Mouse (Mus musculus) intestine, embryonic 15.5 days (tissue): Measurements from ENCODE around the gene Tbc1d9b. TPM values are rescaled to one million over a fixed set of nuclear protein-coding genes. Genes with fewer than 3 reads are reported as not detected.

Experiments
- ATAC-seq: fragments of 200-750 bp; cut with Nextera tagmentation; 2 replicates; pipeline ENCODE4 v1.8.0; 2017; ENCODE audit warnings: moderate TSS enrichment, moderate library complexity
- H3K27ac ChIP-seq: fragments of 300-500 bp; sonication (generic); 2 replicates; pipeline ENCODE4 v1.5.1; 2015; ENCODE audit warnings: mild to moderate bottlenecking, inconsistent platforms
- H3K27me3 ChIP-seq: fragments of 300-500 bp; sonication (generic); replicated peaks from 2 replicates; pipeline ENCODE4 v1.6.1; 2015; ENCODE audit warnings: inconsistent platforms
- H3K36me3 ChIP-seq: fragments of 300-500 bp; sonication (generic); 2 replicates; pipeline ENCODE4 v1.6.1; 2015; ENCODE audit warnings: inconsistent platforms
- H3K4me1 ChIP-seq: fragments of 300-500 bp; sonication (generic); replicated peaks from 2 replicates; pipeline ENCODE4 v1.6.1; 2015; ENCODE audit warnings: inconsistent platforms
- H3K4me2 ChIP-seq: fragments of 300-500 bp; sonication (generic); replicated peaks from 2 replicates; pipeline ENCODE4 v1.6.1; 2015; ENCODE audit warnings: mild to moderate bottlenecking, inconsistent platforms
- H3K4me3 ChIP-seq: fragments of 300-500 bp; sonication (generic); replicated peaks from 2 replicates; pipeline ENCODE4 v1.5.1; 2015; ENCODE audit warnings: inconsistent platforms
- H3K9ac ChIP-seq: fragments of 300-500 bp; sonication (generic); 2 replicates; pipeline ENCODE4 v1.6.1; 2015; ENCODE audit warnings: inconsistent platforms
- H3K9me3 ChIP-seq: fragments of 300-500 bp; sonication (generic); 2 replicates; pipeline ENCODE4 v1.6.1; 2016; ENCODE audit warnings: inconsistent platforms
- WGBS: fragments of 180-500 bp; shearing (Covaris S2); methylation state at CpG from one replicate; pipeline ENCODE4 v1.1.7; 2015; 5-methylcytosine and 5-hydroxymethylcytosine counted together
- polyA plus RNA-seq: library from polyadenylated mRNA; unstranded; fragments of >200 nt; fragmentation: Nextera tagmentation; extraction: Ambion mirVana; gene quantifications from 2 replicates; pipeline ENCODE4 v1.2.1, GENCODE M21; 2015

Tbc1d9b gene
- polyA plus RNA-seq, 1 experiment from 2014 or later, result 31.5 TPM

DNA sequence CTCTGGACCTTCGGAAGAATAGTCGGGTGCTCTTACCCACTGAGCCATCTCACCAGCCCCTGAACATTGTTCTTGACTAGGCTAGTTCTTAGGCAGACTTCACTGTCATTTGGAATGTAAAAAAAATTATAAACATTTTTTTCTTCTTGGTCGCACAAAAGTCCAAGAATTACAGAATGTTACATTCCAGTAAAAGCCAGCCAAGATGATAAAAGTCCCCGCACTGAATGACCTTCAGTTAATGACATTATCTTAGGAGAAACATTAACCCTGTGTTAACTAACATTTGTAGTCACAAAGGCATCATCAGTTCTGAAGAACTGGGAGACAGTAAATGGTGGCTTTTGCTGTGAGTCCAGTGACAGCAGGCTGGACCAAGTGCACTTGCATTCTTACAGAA is 59.2 kb downstream of the Tbc1d9b start:
- 58% methylated on average over 4 of the region's 4 CpGs for WGBS
- Histone ChIP-seq H3K27me3 (no peaks in the 10 kb centered on the region), H3K36me3 (no peaks in the 10 kb centered on the region), H3K9ac (no peak overlapping the region), H3K9me3 (no peaks in the 10 kb centered on the region), H3K4me1 (no peaks in the 10 kb centered on the region; the same call in 1 of the 2 replicates), H3K4me3 (no peak overlapping the region), H3K27ac (no peak overlapping the region), H3K4me2 (no peak overlapping the region)
- ATAC-seq, result no peak

DNA sequence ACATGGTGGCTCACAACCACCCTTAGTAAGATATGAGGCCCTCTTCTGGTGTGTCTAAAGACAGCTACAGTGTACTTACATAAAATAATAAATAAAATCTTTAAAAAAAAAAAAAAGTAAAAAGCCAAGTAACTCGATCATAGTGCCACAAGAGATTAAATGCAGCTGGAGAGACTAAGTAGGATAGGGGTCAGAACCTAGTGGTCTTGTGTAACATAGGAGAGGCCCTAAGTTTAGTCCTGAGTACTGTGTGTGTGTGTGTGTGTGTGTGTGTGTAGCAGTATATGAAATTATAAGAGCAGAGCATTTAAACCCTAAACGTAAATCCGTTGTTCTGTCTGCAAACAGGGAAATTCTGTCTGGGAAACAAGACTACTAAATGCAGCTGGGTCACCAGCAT is 61.1 kb downstream of the Tbc1d9b start:
- no peak for ATAC-seq
- 81% methylated on average over 3 of the region's 3 CpGs for WGBS
- no peaks in the 10 kb centered on the region for H3K9me3 ChIP-seq
- H3K4me2 ChIP-seq, result no peak overlapping the region
- no peaks in the 10 kb centered on the region for H3K27me3 ChIP-seq
- no peak overlapping the region for H3K27ac ChIP-seq
- H3K9ac ChIP-seq, result no peak overlapping the region
- H3K36me3 ChIP-seq, result no peaks in the 10 kb centered on the region
- H3K4me3 ChIP-seq, result no peak overlapping the region
- no peaks in the 10 kb centered on the region; the same call in 1 of the 2 replicates for H3K4me1 ChIP-seq

DNA sequence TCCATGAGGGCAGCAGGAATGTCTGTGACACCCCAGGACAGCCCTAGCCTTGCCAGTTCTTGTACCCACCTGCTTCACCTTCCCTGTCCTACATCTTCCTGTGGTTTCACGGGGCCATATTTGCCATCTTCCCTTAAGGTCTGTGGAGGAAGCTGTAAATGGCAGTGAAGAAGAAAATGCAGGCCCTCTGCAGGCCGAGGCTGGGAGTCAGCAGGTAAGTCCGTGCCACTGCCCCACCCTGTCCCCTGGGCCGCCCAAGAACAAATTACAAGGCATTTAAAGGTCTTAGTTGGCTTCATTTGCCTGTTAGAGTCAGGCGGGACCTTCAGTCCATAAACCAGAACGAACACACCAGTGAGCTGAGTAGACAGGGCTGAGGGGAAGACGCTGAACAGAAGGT is 62.9 kb downstream of the Tbc1d9b start:
- Histone ChIP-seq H3K4me1 (no peaks in the 10 kb centered on the region; the same call in 1 of the 2 replicates), H3K9ac (no peak overlapping the region), H3K4me3 (no peak overlapping the region), H3K9me3 (no peaks in the 10 kb centered on the region), H3K36me3 (peaks cover 4% of the 10 kb centered on the region; the same call in 1 of the 2 replicates), H3K27me3 (no peaks in the 10 kb centered on the region), H3K27ac (no peak overlapping the region), H3K4me2 (no peak overlapping the region)
- 0 out of 2 replicates have a peak, but pooled peaks have one; percentile 26 for ATAC-seq
- 57% methylated on average over 7 of the region's 7 CpGs for WGBS

DNA sequence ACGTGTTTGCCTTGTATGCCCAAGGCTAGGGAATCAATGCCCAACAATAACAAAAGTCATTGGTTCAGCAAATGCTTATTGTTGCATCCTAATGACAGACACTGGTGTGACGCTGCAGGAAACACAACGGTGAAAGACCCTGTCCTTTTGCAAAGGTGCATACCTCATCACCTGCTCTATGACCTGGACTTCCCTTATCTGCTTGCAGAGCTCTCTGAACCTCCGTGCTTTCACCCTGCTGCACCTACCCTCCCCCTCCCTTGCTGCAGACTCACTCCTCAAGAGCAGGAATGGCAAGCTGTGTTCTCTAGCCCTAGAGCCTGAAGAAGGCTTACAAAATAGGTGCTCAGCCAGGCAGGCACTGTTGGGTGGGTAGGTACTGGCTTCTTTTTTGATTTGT is 63.6 kb downstream of the Tbc1d9b start:
- no peaks in the 10 kb centered on the region; the same call in 1 of the 2 replicates for H3K4me1 ChIP-seq
- no peaks in the 10 kb centered on the region for H3K27me3 ChIP-seq
- peaks cover 10% of the 10 kb centered on the region; the same call in 1 of the 2 replicates for H3K36me3 ChIP-seq
- no peak overlapping the region for H3K9ac ChIP-seq
- no peak overlapping the region for H3K4me3 ChIP-seq
- no peaks in the 10 kb centered on the region for H3K9me3 ChIP-seq
- no peak overlapping the region for H3K4me2 ChIP-seq
- ATAC-seq, result peak; percentile 62
- 66% methylated on average over 4 of the region's 4 CpGs for WGBS
- H3K27ac ChIP-seq, result no peak overlapping the region

DNA sequence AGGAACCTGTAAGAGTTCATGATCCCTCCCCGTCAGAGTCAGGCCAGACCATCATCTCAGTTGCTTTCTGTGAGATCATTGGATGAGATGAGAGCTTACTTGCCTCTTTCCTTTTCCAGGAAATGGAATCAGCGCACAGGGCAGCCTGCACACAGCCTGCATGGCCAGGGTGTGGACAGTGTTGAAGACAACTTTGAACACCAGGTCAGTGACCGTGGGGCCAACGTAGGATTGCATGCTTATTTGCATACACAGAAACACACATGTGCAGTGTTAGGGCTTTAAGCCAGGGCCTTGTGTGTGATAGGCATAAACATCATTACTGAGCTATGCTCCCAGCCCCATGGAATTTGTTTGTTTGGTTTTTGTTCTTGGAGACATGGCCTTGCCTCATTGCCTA is 66.3 kb downstream of the Tbc1d9b start:
- H3K9me3 ChIP-seq, result no peaks in the 10 kb centered on the region
- no peaks in the 10 kb centered on the region; the same call in 1 of the 2 replicates for H3K4me1 ChIP-seq
- H3K27ac ChIP-seq, result no peak overlapping the region
- no peak overlapping the region for H3K4me2 ChIP-seq
- H3K27me3 ChIP-seq, result no peaks in the 10 kb centered on the region
- H3K4me3 ChIP-seq, result no peak overlapping the region
- peaks cover 34% of the 10 kb centered on the region for H3K36me3 ChIP-seq
- no peak overlapping the region for H3K9ac ChIP-seq
- ATAC-seq, result no peak
- 84% methylated on average over 4 of the region's 4 CpGs for WGBS

DNA sequence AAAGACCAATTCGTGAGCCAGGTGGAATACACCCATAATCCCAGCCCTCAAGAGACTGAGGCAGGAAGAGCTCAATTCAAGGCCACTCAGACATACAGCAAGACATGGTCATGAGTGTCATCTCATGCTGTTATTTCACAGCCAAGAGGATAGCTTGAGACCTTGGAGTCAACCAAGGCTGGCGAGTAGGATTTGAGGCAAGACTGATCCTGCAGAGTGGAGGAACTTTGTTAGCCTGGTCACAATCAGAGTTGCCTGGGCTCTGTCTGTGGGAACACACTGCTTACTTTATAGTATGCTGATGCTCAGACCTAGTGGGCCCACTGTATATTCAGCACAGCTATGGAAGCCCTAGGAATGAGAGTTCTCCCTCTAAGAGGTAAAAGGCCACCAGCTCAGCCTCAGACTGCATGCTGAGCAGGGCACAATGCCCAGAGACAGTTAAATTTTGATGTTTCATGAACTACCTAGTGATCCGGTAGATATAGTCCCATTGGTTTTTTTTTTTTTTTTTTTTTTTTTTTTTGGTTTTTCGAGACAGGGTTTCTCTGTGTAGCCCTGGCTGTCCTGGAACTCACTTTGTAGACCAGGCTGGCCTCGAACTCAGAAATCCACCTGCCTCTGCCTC is 67.1 kb downstream of the Tbc1d9b start:
- WGBS, result 94% methylated on average over 4 of the region's 5 CpGs
- no peaks in the 10 kb centered on the region for H3K27me3 ChIP-seq
- H3K4me2 ChIP-seq, result no peak overlapping the region
- H3K9me3 ChIP-seq, result no peaks in the 10 kb centered on the region
- no peak overlapping the region for H3K27ac ChIP-seq
- ATAC-seq, result no peak
- H3K4me1 ChIP-seq, result no peaks in the 10 kb centered on the region; the same call in 1 of the 2 replicates
- no peak overlapping the region for H3K4me3 ChIP-seq
- H3K9ac ChIP-seq, result no peak overlapping the region
- peaks cover 40% of the 10 kb centered on the region for H3K36me3 ChIP-seq

DNA sequence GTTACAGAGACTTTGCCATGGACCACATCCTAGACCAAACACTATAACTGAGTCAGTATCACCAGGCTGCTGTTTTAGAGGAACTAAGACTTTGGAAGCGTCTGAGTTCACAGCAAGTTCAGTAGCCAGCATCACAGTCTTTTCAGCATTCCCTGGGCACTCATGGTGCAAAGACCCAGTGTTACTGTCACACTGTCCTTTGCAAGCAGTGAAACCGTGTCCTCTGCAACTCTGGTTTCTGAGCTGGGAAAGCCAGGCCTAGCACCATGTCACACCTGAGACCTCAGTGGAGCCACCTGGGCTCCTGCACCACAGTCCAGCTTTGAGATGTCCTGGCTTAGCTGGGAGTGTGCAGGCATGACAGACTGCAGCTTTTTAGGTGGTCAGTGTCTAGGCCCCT is 67.7 kb downstream of the Tbc1d9b start:
- 89% methylated on average over 2 of the region's 2 CpGs for WGBS
- Histone ChIP-seq H3K4me3 (no peak overlapping the region), H3K27me3 (no peaks in the 10 kb centered on the region), H3K36me3 (peaks cover 43% of the 10 kb centered on the region), H3K27ac (no peak overlapping the region), H3K4me1 (no peaks in the 10 kb centered on the region; the same call in 1 of the 2 replicates), H3K9me3 (no peaks in the 10 kb centered on the region), H3K9ac (no peak overlapping the region), H3K4me2 (no peak overlapping the region)
- no peak for ATAC-seq

DNA sequence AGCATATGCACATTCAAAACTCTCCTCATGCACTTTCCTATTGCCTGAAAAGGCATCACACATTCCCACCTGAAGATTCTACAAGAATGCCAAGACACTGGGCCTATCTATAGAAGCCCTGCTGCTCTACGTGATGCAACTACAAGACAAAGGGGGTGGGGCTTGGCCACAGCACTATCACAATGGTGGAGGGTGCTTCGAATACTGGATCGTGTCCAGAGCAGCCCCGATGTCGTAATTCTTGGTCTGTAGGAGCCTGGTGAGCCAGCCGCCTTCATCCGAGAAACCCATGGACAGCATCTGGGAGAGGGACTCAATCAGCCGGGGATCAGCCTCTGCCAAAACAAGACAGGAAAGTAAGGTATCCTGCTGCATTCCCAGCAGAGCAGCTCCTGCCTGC is 69.4 kb downstream of the Tbc1d9b start:
- Histone ChIP-seq H3K4me2 (no peak overlapping the region), H3K36me3 (peaks cover 59% of the 10 kb centered on the region), H3K9me3 (no peaks in the 10 kb centered on the region), H3K9ac (no peak overlapping the region), H3K27ac (no peak overlapping the region), H3K4me1 (no peaks in the 10 kb centered on the region), H3K4me3 (no peak overlapping the region), H3K27me3 (no peaks in the 10 kb centered on the region)
- 81% methylated on average over 8 of the region's 8 CpGs for WGBS
- no peak for ATAC-seq

DNA sequence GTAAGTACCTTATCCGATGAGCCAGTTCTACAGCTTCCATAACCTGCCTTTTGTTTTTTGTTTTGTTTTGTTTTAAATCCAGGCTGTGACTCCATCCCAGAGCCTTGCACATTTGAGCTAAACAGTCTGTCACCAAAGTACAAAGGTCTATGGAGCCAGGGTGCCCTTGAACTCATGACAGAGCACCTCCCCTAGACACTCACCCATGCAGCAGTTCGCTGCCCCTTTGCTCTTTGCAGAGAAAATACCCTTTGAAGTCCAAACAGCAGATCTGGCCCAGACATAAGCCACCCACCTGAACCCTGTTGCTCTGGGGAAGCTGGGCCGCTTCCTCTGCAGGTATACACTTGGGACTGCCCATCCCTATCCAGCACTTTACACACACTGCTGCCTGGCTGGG is 70.4 kb downstream of the Tbc1d9b start:
- no peaks in the 10 kb centered on the region for H3K4me1 ChIP-seq
- no peak overlapping the region for H3K27ac ChIP-seq
- no peaks in the 10 kb centered on the region for H3K27me3 ChIP-seq
- H3K4me3 ChIP-seq, result no peak overlapping the region
- whole genome bisulfite sequencing, result 87% methylated on average over 3 of the region's 3 CpGs
- H3K9me3 ChIP-seq, result no peaks in the 10 kb centered on the region
- no peak overlapping the region for H3K9ac ChIP-seq
- H3K36me3 ChIP-seq, result peaks cover 69% of the 10 kb centered on the region
- no peak for ATAC-seq
- H3K4me2 ChIP-seq, result no peak overlapping the region

DNA sequence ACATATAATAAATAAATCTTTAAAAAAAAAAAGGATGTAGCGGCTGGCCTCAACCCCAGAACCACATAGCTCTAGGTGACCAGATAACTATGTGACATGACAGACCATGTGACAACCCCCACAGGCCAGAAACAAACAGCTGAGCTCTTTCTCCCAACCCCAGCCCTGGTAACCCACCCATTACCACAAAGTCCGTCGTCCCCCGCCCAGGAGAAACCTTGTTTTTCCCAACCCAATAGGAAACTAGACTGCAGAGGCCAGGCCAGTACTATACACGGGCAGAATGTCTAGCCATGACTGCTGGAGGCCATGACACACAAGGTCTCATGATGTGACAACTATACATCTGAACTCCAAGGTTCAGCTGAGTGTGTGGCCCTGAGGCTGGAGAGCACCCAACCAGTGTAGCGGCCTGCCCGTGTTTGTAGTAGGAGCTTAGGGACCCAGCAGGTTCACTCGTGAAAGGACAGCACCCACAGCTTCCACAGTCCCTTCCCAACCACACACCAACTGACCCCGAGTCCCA is 72.2 kb downstream of the Tbc1d9b start:
- ATAC-seq, result no peak
- peaks cover 80% of the 10 kb centered on the region for H3K36me3 ChIP-seq
- no peak overlapping the region for H3K9ac ChIP-seq
- H3K4me3 ChIP-seq, result no peak overlapping the region
- no peak overlapping the region for H3K4me2 ChIP-seq
- no peaks in the 10 kb centered on the region for H3K27me3 ChIP-seq
- H3K4me1 ChIP-seq, result no peaks in the 10 kb centered on the region
- H3K9me3 ChIP-seq, result no peaks in the 10 kb centered on the region
- no peak overlapping the region for H3K27ac ChIP-seq
- 89% methylated on average over 9 of the region's 9 CpGs for WGBS

DNA sequence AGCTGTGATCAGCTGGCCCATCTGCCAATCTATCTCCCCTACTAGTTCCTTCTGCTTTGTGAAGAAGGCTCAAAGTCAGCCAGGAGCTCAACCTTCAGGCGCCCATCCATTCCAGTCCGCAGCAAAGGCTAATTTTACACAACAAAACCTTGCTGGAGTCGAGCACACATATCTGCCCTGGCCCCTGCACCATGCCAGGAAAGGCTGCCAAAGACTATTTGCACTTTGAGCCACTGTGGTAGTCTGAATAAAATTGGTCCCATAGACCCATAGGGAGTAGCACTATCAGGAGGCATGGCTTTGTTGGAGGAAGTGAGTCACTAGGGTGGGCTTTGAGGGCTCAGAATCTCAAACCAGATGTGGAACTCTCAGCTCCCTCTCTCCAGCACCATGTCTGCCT is 74.2 kb downstream of the Tbc1d9b start:
- no peaks in the 10 kb centered on the region for H3K9me3 ChIP-seq
- WGBS, result 91% methylated on average over 3 of the region's 3 CpGs
- H3K36me3 ChIP-seq, result peaks cover 63% of the 10 kb centered on the region
- no peaks in the 10 kb centered on the region for H3K27me3 ChIP-seq
- no peak overlapping the region for H3K4me2 ChIP-seq
- H3K4me1 ChIP-seq, result 0 out of 2 replicates have a peak, but pooled peaks cover 3% of the 10 kb centered on the region
- no peak for ATAC-seq
- H3K27ac ChIP-seq, result no peak overlapping the region
- no peak overlapping the region for H3K9ac ChIP-seq
- H3K4me3 ChIP-seq, result no peak overlapping the region

DNA sequence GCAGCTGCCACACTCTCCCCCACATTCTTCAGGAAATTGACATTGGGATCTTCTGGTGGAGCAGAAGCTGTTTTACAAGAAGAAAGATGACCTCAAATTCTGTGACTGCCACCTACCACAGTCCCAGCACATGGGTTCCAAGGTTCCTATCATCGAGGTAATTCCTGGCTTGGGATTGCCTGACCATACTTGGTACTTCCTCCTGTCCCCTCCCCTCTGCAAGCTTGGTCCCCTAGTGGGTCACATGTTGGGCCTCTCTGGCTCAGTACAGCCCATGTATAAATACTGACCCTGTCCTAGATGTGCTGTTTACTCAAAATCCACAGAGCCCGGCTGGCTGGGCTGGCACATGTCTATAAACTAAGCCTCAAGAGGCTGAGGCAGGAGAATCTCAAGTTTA is 74.8 kb downstream of the Tbc1d9b start:
- H3K4me2 ChIP-seq, result no peak overlapping the region
- H3K36me3 ChIP-seq, result peaks cover 58% of the 10 kb centered on the region
- no peak for ATAC-seq
- no peaks in the 10 kb centered on the region for H3K9me3 ChIP-seq
- H3K27ac ChIP-seq, result no peak overlapping the region
- H3K9ac ChIP-seq, result no peak overlapping the region
- H3K4me3 ChIP-seq, result no peak overlapping the region
- 79% methylated on average over 2 of the region's 2 CpGs for WGBS
- no peaks in the 10 kb centered on the region for H3K27me3 ChIP-seq
- H3K4me1 ChIP-seq, result peaks cover 6% of the 10 kb centered on the region; the same call in 1 of the 2 replicates

DNA sequence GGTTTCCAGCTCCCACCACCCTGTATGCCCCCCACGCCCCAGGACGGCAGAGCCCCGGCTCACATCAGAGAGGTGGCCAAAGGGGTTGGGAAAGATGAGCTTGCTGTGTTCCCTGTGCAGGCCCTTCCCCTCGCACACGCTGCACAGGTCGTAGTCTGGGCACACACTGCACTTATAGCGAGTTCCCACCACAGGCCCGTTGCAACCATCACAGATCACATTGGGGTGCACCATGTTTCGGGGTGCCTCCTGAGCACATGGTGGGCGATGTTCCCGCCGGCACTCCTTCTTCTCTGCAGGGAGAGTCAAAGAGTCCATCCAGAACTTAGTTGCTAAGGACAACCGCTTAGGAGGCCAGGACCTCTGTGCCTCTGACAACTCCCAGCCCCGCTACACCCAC is 76.1 kb downstream of the Tbc1d9b start:
- no peak for ATAC-seq
- WGBS, result 96% methylated on average over 14 of the region's 14 CpGs
- no peak overlapping the region for H3K4me2 ChIP-seq
- peaks cover 47% of the 10 kb centered on the region for H3K36me3 ChIP-seq
- H3K9me3 ChIP-seq, result no peaks in the 10 kb centered on the region
- no peak overlapping the region for H3K9ac ChIP-seq
- H3K4me3 ChIP-seq, result no peak overlapping the region
- H3K27ac ChIP-seq, result no peak overlapping the region
- no peaks in the 10 kb centered on the region for H3K27me3 ChIP-seq
- peaks cover 9% of the 10 kb centered on the region; the same call in 1 of the 2 replicates for H3K4me1 ChIP-seq
